Comparison of ENCODE assay signal across 10 mouse cellular contexts in genomic region chr12:73025490-73025889, GRCm38 (mm10). TPM values are rescaled to one million over a fixed set of nuclear protein-coding genes. Genes with fewer than 3 reads are reported as not detected.
DNase-seq lines count a peak whose midpoint lies in the region; ATAC-seq lines count a peak whose summit lies in the region.
"Had no signal": no experiment of that assay in that cellular context is flagged by ENCODE, and none has a peak within 500 bp of the region (broad histone marks: within the 10 kb centered on the region; RNA-seq: fewer than 3 reads in every experiment).

No protein-coding gene starts in this region.

- H3K27me3 ChIP-seq in limb, embryonic 12.5 days = peaks cover 4% of the 10 kb centered on the region; the same call in 1 of the 2 replicates
- H3K27me3 ChIP-seq in limb, embryonic 10.5 days (ENCODE audit: low read depth, poor library complexity, severe bottlenecking) = no peaks in the 10 kb centered on the region; the same call in 1 of the 2 replicates
- peaks cover 8% of the 10 kb centered on the region for H3K27me3 ChIP-seq in heart, embryonic 13.5 days (replicated peaks)
- no peaks in the 10 kb centered on the region; the same call in 1 of the 2 replicates for H3K27me3 ChIP-seq in stomach, embryonic 15.5 days (replicated peaks)
- H3K27me3 ChIP-seq in liver, embryonic 12.5 days (replicated peaks) = peaks cover 11% of the 10 kb centered on the region; the same call in 1 of the 2 replicates

- H3K9ac ChIP-seq in limb, embryonic 12.5 days (replicated peaks) = no peak overlapping the region
- H3K9ac ChIP-seq in heart, embryonic 13.5 days = no peak overlapping the region
- H3K9ac ChIP-seq in stomach, embryonic 15.5 days = no peak overlapping the region
- no peak overlapping the region for H3K9ac ChIP-seq in liver, embryonic 12.5 days

- H3K4me3 ChIP-seq in limb, embryonic 12.5 days (replicated peaks) = no peak overlapping the region
- no peak overlapping the region for H3K4me3 ChIP-seq in limb, embryonic 10.5 days
- H3K4me3 ChIP-seq in heart, embryonic 13.5 days = no peak overlapping the region
- no peak overlapping the region for H3K4me3 ChIP-seq in stomach, embryonic 15.5 days (replicated peaks)
- H3K4me3 ChIP-seq in liver, embryonic 12.5 days = no peak overlapping the region
- H3K4me3 ChIP-seq: erythroblast, embryonic 14.5 days had no signal

- H3K4me2 ChIP-seq in limb, embryonic 12.5 days = no peak overlapping the region
- peak overlapping the region; percentile 24; the same call in 1 of the 2 replicates for H3K4me2 ChIP-seq in heart, embryonic 13.5 days
- no peak overlapping the region for H3K4me2 ChIP-seq in stomach, embryonic 15.5 days
- H3K4me2 ChIP-seq in liver, embryonic 12.5 days = no peak overlapping the region

- no peak for DNase-seq in limb, embryonic 10.5 days (ENCODE audit: low spot score)
- DNase-seq in adrenal gland, postnatal 36 days = peak; percentile 43 to 67
- no peak for DNase-seq in embryo, embryonic 11 days

- 0 out of 2 replicates have a peak, but pooled peaks have one; percentile 56 for ATAC-seq in limb, embryonic 12.5 days (ENCODE audit: insufficient number of reproducible peaks, insufficient read depth, low FRiP score, low TSS enrichment, low read depth)
- no peak; the same call in none of the 2 replicates for ATAC-seq in heart, embryonic 13.5 days (ENCODE audit: extremely low read depth, insufficient number of reproducible peaks, low FRiP score, low TSS enrichment)
- ATAC-seq in stomach, embryonic 15.5 days (ENCODE audit: insufficient read depth, low FRiP score, low read depth) = 0 out of 2 replicates have a peak, but pooled peaks have one; percentile 22
- no peak for ATAC-seq in liver, embryonic 12.5 days
- ATAC-seq: inflammation-experienced regulatory T-cells, adult 6 months had no signal

- H3K9me3 ChIP-seq in limb, embryonic 12.5 days = no peaks in the 10 kb centered on the region
- H3K9me3 ChIP-seq in limb, embryonic 10.5 days (replicated peaks) = no peaks in the 10 kb centered on the region
- H3K9me3 ChIP-seq in heart, embryonic 13.5 days = no peaks in the 10 kb centered on the region
- no peaks in the 10 kb centered on the region for H3K9me3 ChIP-seq in stomach, embryonic 15.5 days
- H3K9me3 ChIP-seq in liver, embryonic 12.5 days (replicated peaks) = no peaks in the 10 kb centered on the region

- no peaks in the 10 kb centered on the region; the same call in 1 of the 2 replicates for H3K4me1 ChIP-seq in limb, embryonic 12.5 days (replicated peaks)
- peaks cover 2% of the 10 kb centered on the region; the same call in 1 of the 2 replicates for H3K4me1 ChIP-seq in limb, embryonic 10.5 days
- H3K4me1 ChIP-seq in heart, embryonic 13.5 days = peaks cover 5% of the 10 kb centered on the region
- H3K4me1 ChIP-seq in stomach, embryonic 15.5 days = no peaks in the 10 kb centered on the region
- no peaks in the 10 kb centered on the region for H3K4me1 ChIP-seq in liver, embryonic 12.5 days

- whole genome bisulfite sequencing in limb, embryonic 12.5 days = 73% methylated on average over 8 of the region's 8 CpGs
- WGBS in limb, embryonic 10.5 days = 77% methylated on average over 8 of the region's 8 CpGs
- WGBS in heart, embryonic 13.5 days = 31% methylated on average over 8 of the region's 8 CpGs
- WGBS in stomach, embryonic 15.5 days = 51% methylated on average over 8 of the region's 8 CpGs
- 62% methylated on average over 8 of the region's 8 CpGs for WGBS in liver, embryonic 12.5 days (ENCODE audit: insufficient replicate concordance)

- no peaks in the 10 kb centered on the region for H3K36me3 ChIP-seq in limb, embryonic 12.5 days
- no peaks in the 10 kb centered on the region for H3K36me3 ChIP-seq in limb, embryonic 10.5 days
- no peaks in the 10 kb centered on the region for H3K36me3 ChIP-seq in heart, embryonic 13.5 days
- H3K36me3 ChIP-seq in stomach, embryonic 15.5 days = no peaks in the 10 kb centered on the region
- no peaks in the 10 kb centered on the region for H3K36me3 ChIP-seq in liver, embryonic 12.5 days

- no peak overlapping the region for H3K27ac ChIP-seq in limb, embryonic 12.5 days
- H3K27ac ChIP-seq in limb, embryonic 10.5 days = no peak overlapping the region
- H3K27ac ChIP-seq in heart, embryonic 13.5 days (replicated peaks) = 0 out of 2 replicates have a peak overlapping the region, but pooled peaks have one; percentile 24
- no peak overlapping the region for H3K27ac ChIP-seq in stomach, embryonic 15.5 days
- no peak overlapping the region for H3K27ac ChIP-seq in liver, embryonic 12.5 days

RNA-seq across cellular contexts. Expression of gene Six1, which starts 28.2 kb away (rescaled TPM):
- 60.3 and 72.1 TPM in 2 replicates for polyA plus RNA-seq in limb, embryonic 12.5 days (2016; fragmentation: Nextera tagmentation; extraction: Ambion mirVana)
- polyA plus RNA-seq in limb, embryonic 10.5 days (2016; fragmentation: Nextera tagmentation; extraction: Ambion mirVana) = 18.0 and 32.6 TPM in 2 replicates
- total RNA-seq in adrenal gland, postnatal 36 days (2021) = 1 to 10 TPM; 3.2 to 3.3 TPM
- 0.34 and 0.79 TPM in 2 replicates for polyA plus RNA-seq in heart, embryonic 13.5 days (2015; fragmentation: Nextera tagmentation; extraction: Ambion mirVana)
- 0.08 and 0.72 TPM in 2 replicates for polyA plus RNA-seq in stomach, embryonic 15.5 days (2015; fragmentation: Nextera tagmentation; extraction: Ambion mirVana)
- 0.19 and 1.1 TPM in 2 replicates for polyA plus RNA-seq in liver, embryonic 12.5 days (2016; fragmentation: Nextera tagmentation; extraction: Ambion mirVana)
- total RNA-seq: MEL had no signal
- polyA plus RNA-seq: erythroblast, embryonic 14.5 days; inflammation-experienced regulatory T-cells, adult 6 months had no signal

Comparison
In these comparisons a context has a peak if more than half of its experiments do, and no peak if none do; other contexts are left out.
1. ATAC-seq: peak in limb, embryonic 12.5 days (single experiment) and stomach, embryonic 15.5 days (single experiment); none in heart, embryonic 13.5 days (single experiment) and liver, embryonic 12.5 days (single experiment).
2. DNase-seq: peak in adrenal gland, postnatal 36 days (2 of 2); none in limb, embryonic 10.5 days (single experiment) and embryo, embryonic 11 days (single experiment).